Mouse (Mus musculus) erythroblast, embryonic 14.5 days (primary cell): Measurements from ENCODE around the gene Dync1i2. TPM values are rescaled to one million over a fixed set of nuclear protein-coding genes. Genes with fewer than 3 reads are reported as not detected.

Experiments used
- H3K27me3 ChIP-seq: 2 replicates; pipeline ENCODE4 v1.6.1; 2012; ENCODE audit warnings: inconsistent platforms; ENCODE audit not compliant: control insufficient read depth
- H3K36me3 ChIP-seq: 2 replicates; pipeline ENCODE4 v1.6.1; 2012; ENCODE audit warnings: mild to moderate bottlenecking, inconsistent platforms; ENCODE audit not compliant: control insufficient read depth
- H3K4me1 ChIP-seq: 2 replicates; pipeline ENCODE4 v1.6.1; 2012; ENCODE audit warnings: inconsistent platforms; ENCODE audit not compliant: control insufficient read depth
- H3K4me3 ChIP-seq: replicated peaks from 2 replicates; pipeline ENCODE3; 2012; ENCODE audit warnings: moderate library complexity, mild to moderate bottlenecking, inconsistent platforms
- H3K9me3 ChIP-seq: 2 replicates; pipeline ENCODE4 v1.6.1; 2012; ENCODE audit warnings: low read length, inconsistent platforms, mixed read lengths; ENCODE audit not compliant: control insufficient read depth
- GATA1 ChIP-seq: IDR thresholded peaks from 2 replicates; pipeline ENCODE4 v1.6.1; 2012; ENCODE audit warnings: low read length, inconsistent platforms, mixed read lengths
- TAL1 ChIP-seq: IDR thresholded peaks from 3 replicates; pipeline ENCODE4 v1.6.1; 2012; ENCODE audit warnings: low read length, inconsistent platforms, mixed read lengths
- polyA plus RNA-seq: library from polyadenylated mRNA; stranded (reverse); fragments of >175 nt; gene quantifications from 2 replicates; pipeline ENCODE4 v1.2.3, GENCODE M21; 2012

The Dync1i2 gene
- polyA plus RNA-seq, 1 experiment = 1.3 TPM

DNA sequence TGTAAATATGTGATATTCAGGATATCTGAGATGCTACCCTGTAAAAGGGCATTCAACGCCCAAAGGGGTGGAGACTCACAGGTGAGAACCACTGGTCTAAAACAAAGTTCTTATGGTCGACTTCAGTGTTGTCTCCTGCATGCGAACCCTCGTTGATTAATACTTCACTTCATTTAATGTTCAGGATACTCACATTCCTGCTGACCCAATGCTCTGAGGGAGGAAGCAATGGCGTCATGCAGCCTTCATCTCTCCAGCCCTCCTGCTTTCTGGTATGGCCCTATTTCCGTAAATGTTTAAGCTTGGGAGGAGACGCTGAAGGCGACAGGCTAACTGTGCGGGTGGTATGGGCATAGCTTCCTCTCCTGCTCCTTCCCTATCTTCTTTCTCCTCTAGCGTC lies 31.8 kb upstream of the Dync1i2 start:
- no peaks in the 10 kb centered on the region for H3K27me3 ChIP-seq
- H3K9me3 ChIP-seq = no peaks in the 10 kb centered on the region
- H3K4me3 ChIP-seq = no peak overlapping the region
- H3K4me1 ChIP-seq = peaks cover 13% of the 10 kb centered on the region
- TF ChIP-seq GATA1 (no peak), TAL1 (no peak)
- H3K36me3 ChIP-seq = no peaks in the 10 kb centered on the region

DNA sequence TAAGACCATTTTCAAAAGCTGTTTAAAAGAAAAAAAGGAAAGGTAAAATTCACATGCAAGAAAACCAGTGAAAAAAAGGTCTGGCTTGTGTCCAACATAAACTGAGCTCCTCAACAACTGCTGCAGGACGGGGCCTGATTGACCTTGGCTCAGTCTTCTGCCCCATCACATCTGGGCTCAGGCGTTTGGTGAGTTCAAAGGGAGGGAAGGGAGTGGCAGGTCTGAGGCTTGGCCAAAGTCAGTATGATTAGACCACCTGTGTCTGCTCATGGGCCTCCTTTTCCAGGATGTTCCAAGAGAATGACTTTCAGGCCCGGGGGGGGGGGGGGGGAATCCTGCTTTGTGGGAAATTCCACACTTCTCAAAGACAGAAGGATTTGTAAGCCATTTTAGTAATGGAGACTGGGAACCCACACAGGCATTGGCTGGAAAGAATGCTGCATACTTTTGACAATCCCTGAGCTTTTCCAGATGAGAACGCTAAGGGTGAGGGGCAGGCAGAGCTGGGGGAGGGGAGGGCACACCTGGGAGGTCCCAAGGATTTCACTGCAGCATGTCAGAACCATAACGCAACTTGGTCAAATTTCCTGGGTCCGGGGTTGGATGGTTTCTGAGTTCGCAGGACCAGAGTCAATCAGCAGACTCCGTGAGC lies 30.8 kb upstream of the Dync1i2 start:
- TF ChIP-seq TAL1 (no peak), GATA1 (no peak)
- peaks cover 13% of the 10 kb centered on the region for H3K4me1 ChIP-seq
- no peaks in the 10 kb centered on the region for H3K9me3 ChIP-seq
- H3K4me3 ChIP-seq = no peak overlapping the region
- no peaks in the 10 kb centered on the region for H3K27me3 ChIP-seq
- H3K36me3 ChIP-seq = no peaks in the 10 kb centered on the region

DNA sequence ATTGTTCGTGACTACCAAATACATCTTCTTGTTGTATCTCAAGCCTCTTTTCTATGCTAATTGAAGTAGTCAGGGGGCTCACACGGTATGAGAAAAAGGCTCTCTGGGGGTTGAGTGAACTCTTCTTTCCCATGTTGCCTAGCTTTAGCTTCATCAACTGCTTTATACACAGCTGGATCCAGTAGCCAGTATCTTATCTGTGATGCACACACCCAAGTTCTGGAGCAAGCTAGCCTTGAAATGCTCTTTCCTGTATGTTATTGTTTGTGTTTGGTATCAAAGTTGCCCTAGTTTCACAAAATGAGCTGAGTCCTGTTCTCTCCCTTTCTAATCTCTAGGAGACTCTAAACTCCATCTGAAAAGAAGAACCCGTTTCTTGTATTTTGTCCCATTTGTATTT lies 23.6 kb upstream of the Dync1i2 start:
- TF ChIP-seq GATA1 (0 out of 2 replicates have a peak, but pooled peaks have one; percentile 13), TAL1 (peak; percentile 26; the same call in 1 of the 3 replicates)
- Histone ChIP-seq H3K4me3 (no peak overlapping the region), H3K4me1 (peaks cover 25% of the 10 kb centered on the region), H3K9me3 (no peaks in the 10 kb centered on the region), H3K36me3 (no peaks in the 10 kb centered on the region), H3K27me3 (peaks cover 23% of the 10 kb centered on the region)

DNA sequence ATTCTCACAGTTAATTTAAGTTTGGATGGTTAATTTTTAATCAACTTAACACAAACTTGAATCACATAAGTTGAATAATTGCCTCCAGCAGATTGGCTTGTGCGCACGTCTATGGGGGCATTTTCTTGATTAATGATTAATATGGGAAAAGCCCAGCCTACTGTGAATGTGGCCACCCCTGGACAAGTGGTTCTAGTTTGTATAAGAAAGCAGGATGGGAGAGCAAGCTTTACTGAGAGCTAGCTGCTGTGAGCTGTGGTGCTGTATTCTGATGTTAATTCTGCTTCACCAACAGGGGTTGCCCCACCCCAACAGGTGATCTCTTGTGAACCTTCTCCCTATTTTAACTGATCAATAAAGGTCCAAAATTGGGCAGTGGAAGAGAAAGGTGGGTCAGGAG lies 22.6 kb upstream of the Dync1i2 start:
- TF ChIP-seq TAL1 (no peak), GATA1 (no peak)
- Histone ChIP-seq H3K27me3 (peaks cover 26% of the 10 kb centered on the region), H3K4me1 (peaks cover 20% of the 10 kb centered on the region), H3K4me3 (no peak overlapping the region), H3K36me3 (no peaks in the 10 kb centered on the region), H3K9me3 (no peaks in the 10 kb centered on the region)

GRCm38 (mm10) chr2:71191391-71192194 lies 19.9 kb upstream of the Dync1i2 start:
- Histone ChIP-seq H3K4me3 (no peak overlapping the region), H3K36me3 (no peaks in the 10 kb centered on the region), H3K27me3 (peaks cover 26% of the 10 kb centered on the region), H3K9me3 (no peaks in the 10 kb centered on the region), H3K4me1 (peaks cover 18% of the 10 kb centered on the region)
- TF ChIP-seq GATA1 (no peak), TAL1 (no peak)

DNA sequence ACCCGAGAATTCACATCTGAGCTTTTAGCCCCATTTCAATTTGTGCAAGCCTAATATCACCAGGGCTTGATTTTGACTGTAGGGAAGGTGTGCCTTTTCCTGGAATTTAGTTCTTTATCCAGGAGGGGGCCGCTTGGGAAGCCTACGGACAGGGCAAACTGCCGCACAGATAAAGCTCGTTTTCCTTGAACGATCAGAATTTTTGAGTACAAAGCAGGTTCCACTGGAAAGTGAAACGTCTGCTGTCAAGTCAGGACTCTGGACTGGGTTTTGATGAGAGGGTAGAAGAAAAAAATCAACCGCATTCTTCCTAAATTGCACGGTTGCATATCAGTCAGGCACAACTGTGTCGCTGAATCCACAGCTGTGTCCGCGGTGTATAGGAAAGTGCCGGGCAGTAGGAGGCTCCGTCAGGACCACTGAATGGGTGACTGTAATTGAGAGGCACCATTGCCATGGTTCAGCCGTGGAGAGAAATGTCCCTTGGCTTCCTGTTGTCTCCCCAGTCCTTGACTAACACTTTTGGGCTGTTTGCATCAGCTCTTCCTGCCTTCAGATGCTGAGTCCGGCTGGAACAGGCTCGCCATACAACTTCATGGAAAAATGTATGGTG lies 19.2 kb upstream of the Dync1i2 start:
- Histone ChIP-seq H3K27me3 (peaks cover 26% of the 10 kb centered on the region), H3K4me3 (no peak overlapping the region), H3K4me1 (peaks cover 18% of the 10 kb centered on the region), H3K36me3 (no peaks in the 10 kb centered on the region), H3K9me3 (no peaks in the 10 kb centered on the region)
- no peak for TF ChIP-seq TAL1
- TF ChIP-seq GATA1 = no peak

GRCm38 (mm10) chr2:71194137-71194960 lies 17.2 kb upstream of the Dync1i2 start:
- H3K4me3 ChIP-seq = no peak overlapping the region
- no peaks in the 10 kb centered on the region for H3K4me1 ChIP-seq
- H3K9me3 ChIP-seq = no peaks in the 10 kb centered on the region
- H3K36me3 ChIP-seq = no peaks in the 10 kb centered on the region
- H3K27me3 ChIP-seq = peaks cover 26% of the 10 kb centered on the region
- no peak for TF ChIP-seq GATA1
- TF ChIP-seq TAL1 = no peak

GRCm38 (mm10) chr2:71196947-71197346 lies 14.6 kb upstream of the Dync1i2 start:
- Histone ChIP-seq H3K4me1 (no peaks in the 10 kb centered on the region), H3K9me3 (no peaks in the 10 kb centered on the region), H3K27me3 (peaks cover 11% of the 10 kb centered on the region), H3K4me3 (no peak overlapping the region), H3K36me3 (no peaks in the 10 kb centered on the region)
- TF ChIP-seq TAL1 (no peak), GATA1 (no peak)
